Mouse (Mus musculus): ENCODE results near the gene Flt3.

DNA sequence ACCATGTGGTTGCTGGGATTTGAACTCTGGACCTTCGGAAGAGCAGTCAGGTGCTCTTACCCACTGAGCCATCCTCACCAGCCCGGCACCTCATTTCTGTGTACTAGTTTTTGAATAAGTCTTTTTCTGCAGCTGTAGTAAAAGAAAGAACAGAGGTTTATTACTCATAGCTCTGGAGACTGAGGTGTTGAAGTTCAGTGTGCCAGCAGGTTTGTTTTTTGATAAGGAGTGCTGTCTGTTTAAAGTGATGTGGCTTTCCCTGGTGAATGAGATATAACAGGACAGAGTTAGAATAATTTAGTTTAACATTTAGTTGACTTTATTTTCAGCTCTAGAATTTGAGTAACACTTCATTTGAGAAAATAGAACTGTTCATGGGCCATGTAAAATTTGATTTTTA lies 44.5 kb upstream of the Flt3 start:
- TF ChIP-seq POLR2A (IDR thresholded peaks at IDR 0.05; ENCODE audit: low read depth, low read length) (no peak), CTCF (conservative IDR thresholded peaks at IDR 0.05; ENCODE audit: insufficient read depth, insufficient read length, low read depth, low read length) (no peak)

All from kidney, adult 2 months (tissue).